Mouse (Mus musculus) adrenal gland, adult 8-10 months (tissue): ENCODE results near the gene Tmem121. TPM values are rescaled to one million over a fixed set of nuclear protein-coding genes. Genes with fewer than 3 reads are reported as not detected.

Experiments used
- DNase-seq: peaks from one replicate; pipeline ENCODE4 v3.0.0; 2022
- total RNA-seq, 4 experiments: library from RNA; stranded (reverse); gene quantifications; 2 replicates each; pipeline ENCODE4 v1.2.4; 2022

Tmem121 gene
- total RNA-seq, 4 experiments from 2014 or later: 5.1 to 13.1 (median 8.4) TPM

GRCm38 (mm10) chr12:113149341-113149740 is 36.4 kb upstream of the Tmem121 start:
- no peak for DNase-seq

GRCm38 (mm10) chr12:113149896-113150295 is 35.8 kb upstream of the Tmem121 start:
- DNase-seq: no peak

DNA sequence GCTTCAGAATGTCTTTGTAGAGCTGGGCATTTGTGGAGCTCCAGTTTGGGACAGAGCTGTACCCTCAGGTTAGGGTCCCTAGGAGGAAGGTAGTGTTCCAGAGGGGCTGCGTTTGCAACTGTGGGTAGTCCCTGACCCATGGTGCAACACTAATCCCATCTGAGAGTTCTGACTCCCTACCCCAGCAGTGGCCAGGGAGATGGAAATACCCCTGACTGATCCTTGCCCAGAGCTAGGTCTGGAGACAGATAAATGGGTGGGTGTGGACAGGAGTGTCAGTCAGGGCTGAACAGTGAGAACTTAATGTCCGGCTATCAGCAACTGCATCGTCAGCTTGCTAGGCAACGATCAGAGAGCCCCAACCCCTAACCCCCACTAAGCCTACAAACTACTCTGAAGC is 35.1 kb upstream of the Tmem121 start:
- DNase-seq: no peak

DNA sequence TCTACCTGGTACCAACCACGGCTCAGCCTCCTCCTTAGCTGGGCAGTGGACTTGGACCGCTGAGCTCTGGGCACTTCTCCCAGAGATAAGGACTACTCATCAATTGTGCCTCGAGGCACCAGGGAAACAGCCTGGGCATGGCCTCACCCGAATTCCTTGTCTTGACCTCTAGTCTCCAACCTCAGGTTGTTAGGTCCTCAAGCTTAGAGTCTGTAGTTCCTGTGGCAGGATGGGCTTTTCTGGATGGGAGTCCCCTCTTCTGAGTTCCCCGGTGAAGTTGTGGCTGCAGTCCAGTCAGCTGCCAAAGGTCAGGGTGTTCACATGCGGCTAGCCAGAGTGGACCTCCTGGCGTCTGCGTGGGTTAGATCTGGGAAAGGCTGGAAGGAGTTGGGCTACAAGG is 34.7 kb upstream of the Tmem121 start:
- DNase-seq: no peak

GRCm38 (mm10) chr12:113151661-113152271 is 34.0 kb upstream of the Tmem121 start:
- DNase-seq: no peak

DNA sequence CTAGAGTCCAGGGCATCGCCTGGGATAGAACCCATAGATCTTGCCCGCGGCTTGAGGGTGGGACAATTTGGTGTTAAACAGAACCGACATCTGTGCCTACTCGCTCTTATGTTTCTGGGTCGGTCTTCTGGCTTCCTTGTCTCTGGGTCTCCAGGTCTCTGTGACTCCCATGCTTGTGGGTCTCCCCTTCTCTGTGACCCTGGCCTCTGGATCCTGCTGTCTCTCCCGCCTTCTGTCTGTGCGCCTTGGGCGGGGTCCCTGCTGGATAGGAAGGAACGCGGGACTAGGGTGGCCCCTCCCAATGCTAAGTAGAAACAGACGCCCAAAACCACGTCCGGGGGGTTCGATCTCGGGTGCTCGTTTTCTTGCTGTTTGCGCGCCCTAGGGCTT is 33.5 kb upstream of the Tmem121 start:
- no peak for DNase-seq

DNA sequence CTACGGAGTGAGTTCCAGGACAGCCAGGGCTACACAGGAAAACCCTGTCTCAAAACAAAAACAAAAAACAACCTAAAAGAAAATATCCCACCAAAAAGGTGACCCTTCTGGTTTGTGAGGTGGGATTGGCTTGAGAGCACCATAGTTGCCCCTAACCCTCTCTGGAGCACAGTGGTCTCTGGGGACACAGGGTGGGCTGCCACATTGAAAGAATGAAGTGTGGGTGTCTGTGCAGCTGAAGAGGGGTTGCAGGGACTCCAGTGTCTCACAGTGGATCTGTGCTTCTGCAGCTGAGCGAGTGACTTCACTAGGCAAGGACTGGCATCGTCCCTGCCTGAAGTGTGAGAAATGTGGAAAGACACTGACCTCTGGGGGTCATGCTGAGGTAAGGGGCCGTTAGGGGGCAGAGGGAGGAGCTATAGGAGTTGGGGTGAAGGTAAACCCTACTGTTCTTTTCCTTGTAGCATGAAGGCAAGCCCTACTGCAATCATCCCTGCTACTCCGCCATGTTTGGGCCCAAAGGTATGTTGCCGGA is 32.7 kb upstream of the Tmem121 start:
- no peak for DNase-seq

- DNase-seq: no peak
Measured at GRCm38 (mm10) chr12:113153971-113154370, 31.8 kb upstream of the Tmem121 start.

GRCm38 (mm10) chr12:113154747-113155075 is 31.0 kb upstream of the Tmem121 start:
- DNase-seq: no peak

GRCm38 (mm10) chr12:113155076-113155771 is 30.5 kb upstream of the Tmem121 start:
- DNase-seq: peak; percentile 52

GRCm38 (mm10) chr12:113155887-113156539 is 29.7 kb upstream of the Tmem121 start, which contains the start of gene Tedc1:
Gene Tedc1, plus strand, starts transcription at chr12:113156421.
- DNase-seq: peak; percentile 99

DNA sequence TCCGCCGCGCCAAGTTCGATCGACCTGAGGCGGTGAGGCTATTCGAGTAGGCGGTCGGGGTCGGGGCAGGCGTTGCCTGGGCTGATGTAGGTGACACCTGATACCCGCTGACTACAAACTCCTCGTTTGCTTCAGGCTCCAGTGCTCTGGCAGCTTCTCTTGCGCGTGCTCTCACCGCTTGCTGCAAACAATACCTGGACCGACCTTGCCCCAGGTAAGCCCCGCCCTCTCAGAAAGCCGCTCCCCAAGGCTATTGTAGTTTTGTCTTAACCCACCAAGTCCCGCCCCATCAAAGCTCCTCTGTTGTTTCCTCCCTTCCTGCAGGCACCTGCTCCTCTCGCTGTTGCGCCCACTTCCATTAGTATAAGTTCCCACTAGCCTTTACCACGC is 29.2 kb upstream of the Tmem121 start:
- DNase-seq: no peak

DNA sequence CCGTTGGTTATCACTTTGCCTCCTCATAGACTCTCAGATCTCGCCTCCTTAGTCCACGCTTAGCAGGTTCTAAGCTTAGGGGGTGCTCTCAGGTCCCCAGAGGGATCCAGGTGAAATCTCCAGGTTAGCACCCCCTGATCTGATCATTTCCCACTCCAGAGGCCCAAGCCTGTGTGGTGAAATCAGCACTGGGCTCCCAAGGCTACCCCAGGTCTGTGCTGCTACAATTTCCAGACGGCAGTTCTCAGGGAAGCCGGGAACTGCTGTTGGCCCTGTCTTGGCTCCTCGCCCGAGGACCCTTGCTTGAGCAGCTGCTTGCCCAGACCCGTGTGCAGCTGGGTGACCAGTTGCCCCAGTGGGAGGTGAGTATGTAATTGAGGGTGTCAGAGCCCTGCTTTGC is 28.7 kb upstream of the Tmem121 start:
- no peak for DNase-seq

- DNase-seq: no peak
Measured at GRCm38 (mm10) chr12:113157521-113157920, 28.2 kb upstream of the Tmem121 start.

DNA sequence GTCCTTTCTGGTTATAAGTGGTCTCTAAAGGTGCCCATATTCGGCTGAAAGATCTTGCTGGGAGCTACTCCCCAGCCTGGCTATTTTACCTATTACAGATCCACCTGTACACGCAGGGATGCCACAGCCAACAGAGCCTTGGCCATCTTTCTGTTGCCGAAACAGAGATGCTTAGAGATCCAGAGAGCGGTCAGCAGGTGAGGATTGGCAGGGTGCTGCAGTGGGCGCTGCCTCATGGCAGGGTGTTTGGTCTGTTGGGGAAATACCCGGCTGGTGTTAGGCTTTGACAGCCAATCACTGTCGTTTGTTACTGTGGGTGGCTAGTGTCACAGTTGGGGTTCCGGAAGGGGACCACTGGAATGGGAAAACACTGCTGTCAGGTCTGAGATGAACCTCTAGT is 27.8 kb upstream of the Tmem121 start:
- no peak for DNase-seq

GRCm38 (mm10) chr12:113163561-113164006 is 22.1 kb upstream of the Tmem121 start:
- DNase-seq: no peak

- no peak for DNase-seq
Measured at GRCm38 (mm10) chr12:113168031-113168536, 17.6 kb upstream of the Tmem121 start.

DNA sequence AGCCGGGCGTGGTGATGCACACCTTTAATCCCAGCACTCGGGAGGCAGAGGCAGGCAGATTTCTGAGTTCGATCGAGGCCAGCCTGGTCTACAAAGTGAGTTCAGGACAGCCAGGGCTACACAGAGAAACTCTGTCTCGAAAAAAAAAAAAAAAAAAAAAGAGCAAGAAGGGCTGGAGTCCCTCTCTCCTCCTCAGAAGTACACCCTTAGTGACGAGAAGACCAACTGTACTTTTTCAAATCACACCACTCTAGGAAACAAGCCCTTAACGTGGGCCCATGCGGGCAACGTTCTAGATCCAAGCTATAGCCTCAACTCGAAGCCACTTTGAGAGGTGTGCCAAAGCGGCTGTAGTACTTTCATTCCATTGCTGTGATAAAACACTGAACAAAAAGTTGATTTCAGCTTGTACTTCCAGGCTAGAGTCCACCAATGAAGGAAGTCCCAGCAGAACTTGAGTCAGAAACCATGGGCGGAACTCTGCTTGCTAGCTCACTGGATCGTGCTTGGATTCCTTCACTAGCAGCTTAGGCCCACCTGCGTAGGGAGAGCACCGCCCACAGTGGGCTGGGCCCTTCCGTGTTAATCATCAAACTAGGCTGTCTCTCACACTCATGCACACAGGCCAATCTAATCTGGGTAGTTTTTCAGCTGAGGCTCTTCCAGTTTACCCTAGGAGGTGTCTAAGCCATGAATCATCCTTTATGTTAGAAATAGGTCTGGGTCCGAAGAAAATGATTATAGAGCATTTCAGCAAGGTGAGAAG is 8.6 kb upstream of the Tmem121 start:
- DNase-seq: no peak

DNA sequence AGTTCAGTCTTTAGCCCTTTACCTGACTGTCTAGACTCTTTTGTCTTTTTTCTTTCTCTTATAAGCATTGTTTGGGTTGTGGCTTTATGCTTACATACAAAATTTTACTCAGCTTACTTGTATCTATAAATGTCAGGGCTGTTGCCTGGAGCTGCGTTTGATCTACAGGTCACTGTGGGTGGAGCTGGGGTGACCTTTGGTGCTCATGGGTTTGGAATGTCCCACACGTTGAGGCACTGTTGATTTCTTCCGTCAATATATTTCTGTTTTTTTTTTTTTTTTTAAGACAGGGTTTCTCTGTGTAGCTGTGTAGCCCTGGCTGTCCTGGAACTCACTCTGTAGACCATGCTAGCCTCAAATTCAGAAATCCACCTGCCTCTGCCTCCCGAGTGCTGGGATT is 4.7 kb upstream of the Tmem121 start:
- DNase-seq: no peak

DNA sequence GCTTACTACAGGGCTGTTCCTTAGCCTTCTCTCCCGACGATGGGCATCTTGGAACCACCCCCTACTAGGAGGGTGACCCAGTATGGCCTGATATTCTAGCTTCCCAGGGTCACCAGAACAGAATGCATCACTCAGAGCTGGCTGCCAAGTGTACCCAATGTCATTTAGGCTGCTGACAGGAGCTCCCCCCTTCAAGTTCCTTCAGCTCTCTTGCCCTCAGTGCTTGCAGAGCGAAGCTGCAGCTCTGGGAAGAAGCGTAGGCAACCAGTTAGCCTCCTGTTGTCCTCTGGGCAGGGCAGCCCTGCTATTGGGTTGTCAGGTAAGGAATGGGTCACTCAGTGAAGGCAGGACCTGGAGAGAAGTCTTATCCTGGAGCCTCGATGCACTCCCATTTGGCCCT is 785 bp upstream of the Tmem121 start:
- DNase-seq: no peak

- DNase-seq: no peak
Measured at GRCm38 (mm10) chr12:113186326-113187010, 738 bp downstream of the Tmem121 start.

GRCm38 (mm10) chr12:113187011-113187375 is 1.3 kb downstream of the Tmem121 start:
- no peak for DNase-seq
